Mouse (Mus musculus) urinary bladder, postnatal 14 days (tissue): ENCODE data around the gene Pigf.

Experiments used
- DNase-seq: peaks from one replicate; pipeline ENCODE4 v3.0.0; 2021; ENCODE audit warnings: low spot score

Gene Pigf

GRCm38 (mm10) chr17:87036141-87037073 lies 11.2 kb upstream of the Pigf start:
- no peak for DNase-seq

DNA sequence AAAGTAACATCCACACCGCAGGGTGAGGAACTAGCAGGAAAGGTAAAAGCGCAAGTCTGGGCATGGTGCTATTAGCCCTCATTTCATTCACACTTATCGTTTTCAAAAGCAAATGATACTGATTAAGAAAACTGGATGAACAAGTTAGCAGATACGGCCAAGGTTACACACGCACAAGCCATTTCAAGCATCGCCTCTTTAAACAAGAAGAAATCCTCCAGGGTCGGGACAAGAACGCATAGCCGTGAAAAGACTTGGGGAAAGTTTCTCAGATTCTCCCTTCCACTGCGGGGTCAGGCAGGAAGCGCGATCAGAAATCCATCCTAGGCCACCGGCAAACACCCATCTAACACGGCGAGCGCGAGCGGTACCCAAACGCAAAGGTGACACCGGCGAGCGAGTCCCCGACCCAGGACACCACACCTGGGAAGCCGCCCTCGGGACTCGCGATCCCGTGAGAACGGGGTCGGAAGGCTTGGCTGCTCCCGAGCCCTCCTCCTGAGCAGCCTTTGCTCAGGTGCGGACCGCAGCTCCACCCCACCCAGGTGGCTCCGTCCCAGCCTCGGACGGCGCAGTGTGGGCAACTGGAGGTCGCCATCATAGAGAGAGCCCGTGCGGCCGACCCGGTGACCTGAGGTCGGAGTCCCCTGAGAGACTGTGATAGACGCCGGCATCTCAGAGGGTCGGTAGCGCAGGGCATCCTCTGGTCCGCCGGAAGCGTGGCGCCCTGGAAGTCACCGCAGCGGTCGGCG lies 539 bp downstream of the Pigf start:
- DNase-seq = peak; percentile 23

- no peak for DNase-seq
These were observed 5.5 kb downstream of the Pigf start for GRCm38 (mm10) chr17:87019692-87020091.

- no peak for DNase-seq
These were observed 13.7 kb downstream of the Pigf start for GRCm38 (mm10) chr17:87011301-87012019.

DNA sequence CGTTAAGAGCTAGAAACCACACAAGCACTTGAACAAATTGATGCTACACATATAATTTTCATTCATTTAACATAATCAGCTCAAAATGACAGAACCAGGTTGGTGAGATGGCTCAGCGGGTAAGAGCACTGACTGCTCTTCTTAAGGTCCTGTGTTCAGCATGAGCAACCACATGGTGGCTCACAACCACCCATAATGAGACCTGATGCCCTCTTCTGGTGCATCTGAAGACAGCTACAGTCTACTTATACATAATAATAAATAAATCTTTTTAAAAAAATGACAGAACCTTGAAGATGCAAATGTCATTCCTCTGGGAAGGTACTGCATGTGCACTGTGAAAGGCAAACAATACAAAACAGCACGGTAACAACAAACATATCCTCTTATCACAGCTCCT lies 16.3 kb downstream of the Pigf start:
- no peak for DNase-seq

- no peak for DNase-seq
These were observed 27.9 kb downstream of the Pigf start for GRCm38 (mm10) chr17:86997323-86997722.

DNA sequence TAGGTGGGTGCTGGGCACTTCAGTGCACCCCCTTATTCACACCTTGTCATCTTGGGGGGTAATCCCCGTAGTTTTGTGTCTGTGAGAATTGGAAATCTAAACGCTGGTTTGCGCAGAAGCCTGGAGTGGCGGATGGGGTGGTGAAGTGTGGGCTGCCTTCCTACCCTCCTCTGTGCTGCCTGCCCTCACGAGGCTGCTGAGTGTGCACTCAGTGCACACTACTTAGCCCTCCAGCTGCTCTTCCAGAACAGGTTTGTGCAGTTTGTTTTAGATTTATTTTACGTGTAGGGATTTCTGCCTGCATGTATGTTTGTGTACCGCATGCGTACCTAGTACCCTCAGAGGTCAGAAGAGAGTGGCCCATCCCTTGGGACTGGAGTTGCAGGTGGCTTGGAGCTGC lies 33.9 kb downstream of the Pigf start:
- DNase-seq = no peak

DNA sequence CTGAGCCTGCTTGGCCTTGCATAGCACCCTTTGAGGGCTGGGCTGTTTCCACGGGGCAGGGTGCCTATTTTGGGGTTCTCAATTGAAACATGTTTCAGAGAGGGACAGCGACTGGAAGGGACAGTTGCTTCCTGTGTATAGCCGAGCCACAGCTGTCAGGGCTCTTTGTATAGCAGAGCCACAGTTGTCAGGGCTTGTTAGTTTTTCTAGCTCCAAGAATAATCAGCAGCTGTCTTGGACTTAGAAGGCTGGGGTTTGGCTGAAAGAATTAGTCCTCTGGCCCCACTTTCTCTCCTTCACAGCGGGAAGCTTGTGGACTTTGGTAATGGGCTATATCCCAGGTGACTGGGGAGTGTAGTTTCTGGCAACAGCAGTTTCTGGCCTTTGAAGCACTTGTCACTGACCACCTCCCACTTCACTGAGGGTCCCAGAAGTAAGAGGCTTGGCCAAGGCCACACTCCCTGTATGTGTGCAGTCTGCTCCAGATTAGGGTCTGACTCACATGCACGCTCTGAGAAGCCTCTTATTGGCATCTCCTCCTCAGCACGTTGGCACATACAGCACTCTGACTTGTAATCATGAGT lies 36.5 kb downstream of the Pigf start:
- no peak for DNase-seq

DNA sequence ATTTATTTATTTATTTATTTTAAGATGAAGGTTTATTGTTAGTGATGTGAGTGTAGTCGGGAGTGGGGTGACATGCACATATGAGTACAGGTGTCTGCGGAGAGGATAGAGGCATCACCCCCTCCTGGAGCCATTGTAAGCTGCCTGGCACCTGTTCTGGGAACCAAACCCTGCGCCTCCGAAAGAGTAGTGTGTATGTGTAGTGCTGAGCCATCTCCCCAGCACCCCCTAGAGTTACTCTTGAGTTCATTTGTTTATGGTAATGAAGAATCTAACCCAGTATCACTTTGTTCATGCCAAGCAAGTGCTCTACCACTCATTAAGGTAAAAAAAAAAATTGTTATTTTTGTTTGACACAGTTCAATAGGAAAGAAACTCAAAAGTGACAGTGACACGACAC lies 37.0 kb downstream of the Pigf start:
- no peak for DNase-seq

- DNase-seq = no peak
These were observed 38.6 kb downstream of the Pigf start for GRCm38 (mm10) chr17:86986449-86987138.

- DNase-seq = peak; percentile 63
These were observed 42.7 kb downstream of the Pigf start for GRCm38 (mm10) chr17:86982497-86982896.

DNA sequence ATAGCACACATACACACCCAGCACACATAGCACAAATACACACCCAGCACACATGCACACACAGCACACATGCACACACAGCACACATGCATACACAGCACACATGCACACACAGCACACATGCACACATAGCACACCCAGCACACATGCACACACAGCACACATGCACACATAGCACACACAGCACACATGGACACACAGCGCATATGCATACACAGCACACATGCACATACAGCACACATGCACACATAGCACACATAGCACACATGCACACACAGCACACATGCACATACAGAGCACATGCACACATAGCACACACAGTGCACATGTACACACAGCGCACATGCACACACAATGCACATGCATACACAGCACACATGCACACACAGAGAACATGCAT lies 43.5 kb downstream of the Pigf start:
- no peak for DNase-seq

- no peak for DNase-seq
These were observed 44.0 kb downstream of the Pigf start for GRCm38 (mm10) chr17:86981205-86981604.

DNA sequence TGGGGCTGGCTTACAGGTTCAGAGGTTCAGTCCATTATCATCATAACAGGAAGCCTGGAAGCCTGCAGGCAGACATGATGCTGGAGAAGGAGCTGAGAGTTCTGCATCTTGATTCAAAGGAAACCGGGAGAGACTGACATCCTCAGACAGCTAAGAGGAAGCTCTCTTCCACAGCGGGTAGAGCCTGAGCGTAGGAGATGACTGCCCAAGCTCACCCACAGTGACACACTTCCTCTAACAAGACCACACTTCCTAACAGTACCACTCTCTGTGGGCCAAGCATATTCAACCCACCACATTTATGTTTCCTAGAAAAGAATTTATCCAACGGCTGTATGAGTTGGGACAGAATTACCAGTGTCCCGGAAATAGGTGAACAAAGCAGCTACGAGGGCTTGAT lies 46.7 kb downstream of the Pigf start:
- no peak for DNase-seq

GRCm38 (mm10) chr17:86976387-86976786 lies 48.8 kb downstream of the Pigf start:
- DNase-seq = no peak

DNA sequence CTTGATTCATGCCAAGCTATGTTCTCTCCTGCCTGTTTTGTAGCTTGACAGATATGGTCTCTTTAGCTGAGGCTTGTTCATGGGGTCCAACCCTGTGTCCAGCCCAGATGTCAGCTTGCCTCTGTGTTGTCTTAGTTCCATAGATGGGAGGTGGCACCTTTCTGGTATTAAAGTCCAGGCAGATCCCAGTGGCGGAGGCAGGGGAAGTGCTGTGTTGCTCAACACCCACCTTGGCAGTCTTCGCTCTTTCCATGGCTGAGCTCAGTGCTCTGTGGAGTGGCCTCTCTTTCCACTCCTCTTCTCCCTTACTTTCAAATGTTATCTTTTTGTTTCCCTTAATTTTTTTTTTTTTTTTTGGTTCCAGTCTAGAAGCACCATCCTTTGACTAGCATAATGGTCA lies 52.1 kb downstream of the Pigf start:
- no peak for DNase-seq

DNA sequence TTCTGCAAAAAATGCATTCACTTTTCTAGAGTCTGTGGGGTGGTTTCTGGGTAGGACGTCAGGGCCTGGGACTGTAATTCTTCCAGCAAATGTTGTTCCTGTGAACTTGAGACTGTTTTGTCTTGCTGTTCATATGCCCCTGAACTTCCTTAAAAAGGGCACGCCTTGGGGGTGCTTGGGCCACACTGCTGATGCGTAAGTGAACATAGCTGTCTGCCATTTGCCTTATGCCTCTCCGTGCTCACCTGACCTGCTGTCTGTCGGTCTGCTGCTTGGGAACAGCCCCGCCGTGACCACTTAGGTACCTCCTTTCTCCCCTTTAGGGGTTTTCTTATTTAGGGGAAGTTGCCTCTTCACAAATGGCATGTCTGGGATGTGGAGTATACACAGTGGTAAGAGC lies 53.3 kb downstream of the Pigf start:
- no peak for DNase-seq

GRCm38 (mm10) chr17:86971036-86971435 lies 54.2 kb downstream of the Pigf start:
- DNase-seq = no peak

DNA sequence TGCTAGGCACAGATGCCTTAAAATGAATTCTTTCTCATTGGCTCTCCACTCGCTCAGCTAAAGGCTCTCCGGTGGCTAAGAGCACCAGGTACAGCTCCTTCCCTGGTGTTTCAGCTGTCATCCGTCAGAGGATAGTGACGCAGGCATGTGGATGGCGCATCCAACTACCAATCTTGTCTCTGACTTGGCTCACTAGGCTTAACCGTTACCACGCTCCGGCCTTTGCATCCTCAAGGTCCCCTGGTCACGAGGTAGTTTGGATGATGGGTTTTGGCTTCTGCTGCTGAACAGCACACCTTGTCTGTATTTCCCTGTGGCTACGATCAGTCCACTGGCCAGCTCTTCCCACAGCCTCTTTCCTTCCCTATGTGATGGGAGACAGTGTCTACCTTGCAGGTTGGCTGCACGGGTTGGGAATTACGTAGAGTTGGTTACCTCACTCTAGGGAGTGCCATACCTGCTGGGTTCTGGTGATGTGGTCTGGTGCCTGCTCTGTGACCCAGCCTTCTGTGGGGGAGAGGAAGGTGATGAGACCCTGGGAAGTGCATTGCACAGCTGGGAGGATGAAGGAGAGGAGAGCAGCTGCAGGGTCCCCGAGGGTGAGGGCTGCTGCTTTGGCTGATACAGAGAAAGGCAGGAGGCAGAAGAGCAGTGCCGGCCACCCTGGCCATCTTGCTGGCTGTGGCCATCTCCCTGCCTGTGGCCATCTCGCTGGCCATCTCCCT lies 55.0 kb downstream of the Pigf start:
- no peak for DNase-seq

DNA sequence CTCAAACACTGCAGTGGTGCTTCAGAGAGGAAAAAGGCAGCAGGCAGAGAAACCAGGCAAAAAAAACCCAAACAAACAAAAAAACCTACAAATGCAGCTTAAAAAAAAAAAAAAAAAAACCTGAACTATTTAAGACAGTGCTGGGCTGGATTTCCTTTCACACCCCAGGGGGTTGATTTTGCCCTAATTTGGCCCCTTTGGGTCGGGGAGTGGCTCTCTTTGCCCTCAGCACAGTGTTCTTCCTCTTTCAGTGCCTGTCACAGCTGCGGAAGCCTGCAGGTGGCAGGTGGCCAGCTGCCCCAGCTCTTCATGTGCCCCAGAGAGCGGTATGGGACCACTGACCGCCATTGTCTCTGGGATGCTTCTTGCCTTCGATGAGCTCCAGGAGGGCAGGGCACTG lies 55.6 kb downstream of the Pigf start:
- no peak for DNase-seq

- DNase-seq = no peak
These were observed 56.6 kb downstream of the Pigf start for GRCm38 (mm10) chr17:86968581-86968980.
